Mouse (Mus musculus): ENCODE data around the gene Kif9. TPM values are rescaled to one million over a fixed set of nuclear protein-coding genes. Genes with fewer than 3 reads are reported as not detected.

The Kif9 gene
- polyA plus RNA-seq (2021; fragmentation: Nextera tagmentation), result 2.5 and 3.2 TPM in 2 replicates
- long read RNA-seq, experiment 1, partial matches to known transcripts, result 2 of 7 reads
- long read RNA-seq, experiment 1, other reads (novel, unspliced or antisense), result 5 of 7 reads
- long read RNA-seq, experiment 2, partial matches to known transcripts, result 2 of 14 reads
- long read RNA-seq, experiment 2, other reads (novel, unspliced or antisense), result 10 of 14 reads

DNA sequence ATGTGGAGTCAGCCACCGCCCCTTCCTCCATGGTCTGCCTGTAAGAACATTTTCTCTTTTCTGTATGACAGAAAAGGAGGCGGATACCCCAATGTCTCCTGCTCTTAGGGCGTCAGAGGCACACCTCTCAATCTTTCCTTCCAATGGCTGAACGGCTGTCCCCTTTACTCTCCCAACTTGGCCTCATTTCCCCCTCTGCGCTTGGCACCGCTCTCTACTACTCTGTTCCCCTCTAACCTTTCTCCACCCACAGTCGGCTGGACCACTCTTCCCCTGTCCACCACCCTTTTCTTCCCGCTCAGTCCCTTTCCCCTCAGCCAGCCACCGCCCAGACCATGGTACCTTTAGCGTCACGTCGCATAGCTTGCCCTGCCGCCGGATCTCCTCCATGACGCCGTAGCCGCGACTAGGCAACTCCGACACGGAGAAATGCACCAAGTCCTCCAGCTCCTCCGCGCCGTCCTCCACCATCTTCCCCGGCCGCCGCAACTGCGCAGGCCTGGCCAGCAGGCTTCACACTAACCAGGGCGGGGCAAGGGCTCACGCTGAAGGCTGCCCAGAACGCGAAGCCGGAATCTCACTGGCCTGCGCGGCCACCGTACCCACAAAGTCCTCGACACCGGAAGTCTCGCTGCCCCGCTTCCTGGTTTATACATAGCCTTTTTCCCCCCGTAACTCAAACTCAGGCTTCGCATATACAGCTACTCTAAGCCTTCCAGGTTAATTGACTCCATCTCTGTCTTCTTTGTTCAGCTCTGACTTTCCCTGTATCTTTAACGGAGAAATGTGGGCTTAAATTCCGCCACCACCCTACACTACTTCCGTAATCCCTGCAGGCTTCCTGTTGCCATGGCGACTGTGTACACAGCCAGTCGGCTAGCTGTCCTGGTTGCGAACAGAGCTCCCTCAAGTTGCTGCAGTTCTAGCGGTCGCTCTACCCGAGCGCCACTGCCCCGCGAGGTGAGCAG, at the start of gene Kif9, which contains the start of gene Klhl18:
Gene Kif9, plus strand, starts transcription at position 835 of the 968 bp plus-strand sequence.
Gene Klhl18, minus strand, starts transcription at position 571 of the 968 bp plus-strand sequence.

DNA sequence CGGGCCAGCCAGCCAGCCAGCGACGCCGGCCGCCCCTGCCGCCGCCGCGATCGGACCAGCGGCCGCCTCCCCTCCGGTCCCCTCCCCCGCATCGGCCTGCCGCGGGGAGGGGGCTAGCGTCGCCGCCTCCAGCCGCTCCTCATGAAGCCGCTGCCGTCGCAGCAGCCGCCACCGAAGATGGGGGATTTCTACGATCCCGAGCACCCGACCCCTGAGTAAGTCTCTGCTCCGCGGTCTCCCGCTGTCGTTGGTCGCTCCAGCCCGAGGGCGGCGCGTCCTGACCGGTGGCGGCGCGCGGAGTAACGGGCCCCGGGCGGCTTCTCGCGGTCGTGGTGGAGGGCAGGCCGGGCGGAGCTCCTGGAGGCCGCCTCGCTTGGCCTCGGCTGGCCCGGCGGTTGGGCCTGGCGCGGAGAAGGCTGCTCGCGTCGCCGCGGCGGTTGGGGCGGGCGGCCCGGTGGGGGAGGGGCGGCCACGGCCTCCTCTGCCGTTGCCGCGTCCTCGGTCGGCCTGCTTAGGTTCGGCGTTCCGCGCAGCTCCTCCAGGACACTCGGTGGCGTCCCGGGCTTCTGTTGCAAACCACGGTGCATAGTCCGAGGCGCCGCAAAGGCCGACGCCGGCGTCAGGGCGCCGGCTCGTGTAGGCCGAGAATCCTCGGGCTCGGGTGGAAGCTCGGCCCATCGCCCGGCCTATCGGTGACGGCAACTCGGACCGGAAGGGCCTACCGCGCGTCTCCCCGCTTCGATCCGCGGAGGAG, 56.0 kb downstream of the Kif9 start, which contains the start of gene Setd2:
Gene Setd2, plus strand, starts transcription at position 60 of the 754 bp plus-strand sequence.

Other genes starting within 250 kb of the Kif9 start
- 52.3 and 60.3 TPM in 2 replicates for gene Cspg5, start 233.2 kb upstream of the Kif9 start, polyA plus RNA-seq (2021; fragmentation: Nextera tagmentation)
- 18.0 and 18.5 TPM in 2 replicates for gene Elp6, start 171.8 kb upstream of the Kif9 start, polyA plus RNA-seq (2021; fragmentation: Nextera tagmentation)
- 31.7 and 33.5 TPM in 2 replicates for gene Scap, start 143.7 kb upstream of the Kif9 start, polyA plus RNA-seq (2021; fragmentation: Nextera tagmentation)
- gene Ptpn23, start 68.7 kb upstream of the Kif9 start, polyA plus RNA-seq (2021; fragmentation: Nextera tagmentation), result 9.3 and 9.8 TPM in 2 replicates
- not detected in 2 replicates for gene Ngp, start 57.2 kb upstream of the Kif9 start, polyA plus RNA-seq (2021; fragmentation: Nextera tagmentation)
- 5.6 and 6.0 TPM in 2 replicates for gene Klhl18, start 264 bp upstream of the Kif9 start, polyA plus RNA-seq (2021; fragmentation: Nextera tagmentation)
- gene Setd2, start 55.6 kb downstream of the Kif9 start, polyA plus RNA-seq (2021; fragmentation: Nextera tagmentation), result 8.0 TPM in 2 replicates
- 2.7 and 3.2 TPM in 2 replicates for gene Nradd, start 147.5 kb downstream of the Kif9 start, polyA plus RNA-seq (2021; fragmentation: Nextera tagmentation)
- 0.56 and 0.72 TPM in 2 replicates for gene Nbeal2, start 177.2 kb downstream of the Kif9 start, polyA plus RNA-seq (2021; fragmentation: Nextera tagmentation)
- 105 and 106 TPM in 2 replicates for gene Ccdc12, start 179.5 kb downstream of the Kif9 start, polyA plus RNA-seq (2021; fragmentation: Nextera tagmentation)